Comparison of ENCODE assay signal across 23 mouse cellular contexts in genomic region chr3:151639431-151640111, GRCm38 (mm10).
DNase-seq lines count a peak whose midpoint lies in the region; ATAC-seq and TF ChIP-seq lines count a peak whose summit lies in the region.
"Had no signal": no experiment of that assay in that cellular context is flagged by ENCODE, and none has a peak within 500 bp of the region (broad histone marks: within the 10 kb centered on the region; RNA-seq: fewer than 3 reads in every experiment).

No protein-coding gene starts in this region.

- no peaks in the 10 kb centered on the region for H3K27me3 ChIP-seq in lung, embryonic 15.5 days
- H3K27me3 ChIP-seq in lung, postnatal 0 days (replicated peaks; ENCODE audit: insufficient read depth, low read length), result no peaks in the 10 kb centered on the region
- no peaks in the 10 kb centered on the region for H3K27me3 ChIP-seq in hindbrain, embryonic 13.5 days
- H3K27me3 ChIP-seq: embryonic facial prominence, embryonic 13.5 days; embryonic facial prominence, embryonic 15.5 days; forebrain, embryonic 12.5 days had no signal

- WGBS in lung, embryonic 15.5 days, result 66% methylated on average over 5 of the region's 5 CpGs
- WGBS in lung, adult 2 months, result 76% methylated on average over 5 of the region's 5 CpGs
- WGBS in lung, postnatal 0 days, result 70% methylated on average over 5 of the region's 5 CpGs
- 91% methylated on average over 5 of the region's 5 CpGs for WGBS in hindbrain, embryonic 13.5 days

- H3K27ac ChIP-seq in lung, embryonic 15.5 days, result no peak overlapping the region
- H3K27ac ChIP-seq in lung, postnatal 0 days (ENCODE audit: low read length), result no peak overlapping the region
- H3K27ac ChIP-seq in hindbrain, embryonic 13.5 days, result no peak overlapping the region
- H3K27ac ChIP-seq: embryonic facial prominence, embryonic 13.5 days; embryonic facial prominence, embryonic 15.5 days; forebrain, embryonic 10.5 days; forebrain, embryonic 12.5 days had no signal

- no peaks in the 10 kb centered on the region for H3K36me3 ChIP-seq in lung, embryonic 15.5 days
- H3K36me3 ChIP-seq in lung, postnatal 0 days (ENCODE audit: insufficient read depth, low read length), result no peaks in the 10 kb centered on the region
- H3K36me3 ChIP-seq in hindbrain, embryonic 13.5 days, result no peaks in the 10 kb centered on the region
- H3K36me3 ChIP-seq: embryonic facial prominence, embryonic 13.5 days; embryonic facial prominence, embryonic 15.5 days; forebrain, embryonic 10.5 days; forebrain, embryonic 12.5 days had no signal

- ATAC-seq in lung, embryonic 15.5 days (ENCODE audit: borderline replicate concordance, extremely low read depth, low FRiP score, low TSS enrichment), result peak; percentile 80
- ATAC-seq in lung, postnatal 0 days, result peak; percentile 67
- ATAC-seq in hindbrain, embryonic 13.5 days (ENCODE audit: low FRiP score), result no peak
- ATAC-seq: forebrain, embryonic 14.5 days; forebrain, embryonic 16.5 days had no signal

- TF ChIP-seq CTCF in lung, adult 2 months (IDR thresholded peaks at IDR 0.05; ENCODE audit: insufficient read depth, low read length), result no peak
- no peak for TF ChIP-seq CTCF in lung, postnatal 0 days (IDR thresholded peaks at IDR 0.05)

- H3K4me3 ChIP-seq in lung, embryonic 15.5 days, result no peak overlapping the region
- H3K4me3 ChIP-seq in lung, adult 2 months (replicated peaks; ENCODE audit: extremely low read depth, low read depth, low read length), result no peak overlapping the region
- H3K4me3 ChIP-seq in lung, postnatal 0 days (ENCODE audit: low read depth, low read length), result no peak overlapping the region
- H3K4me3 ChIP-seq in hindbrain, embryonic 13.5 days, result no peak overlapping the region
- H3K4me3 ChIP-seq: embryonic facial prominence, embryonic 13.5 days; embryonic facial prominence, embryonic 15.5 days; erythroblast, embryonic 14.5 days; forebrain, embryonic 10.5 days; forebrain, embryonic 12.5 days had no signal

- H3K4me2 ChIP-seq in lung, embryonic 15.5 days, result no peak overlapping the region
- no peak overlapping the region for H3K4me2 ChIP-seq in lung, postnatal 0 days (replicated peaks; ENCODE audit: low read depth, low read length)
- H3K4me2 ChIP-seq in hindbrain, embryonic 13.5 days, result no peak overlapping the region
- H3K4me2 ChIP-seq: embryonic facial prominence, embryonic 13.5 days; embryonic facial prominence, embryonic 15.5 days; forebrain, embryonic 12.5 days had no signal

- DNase-seq in lung, adult 2 months, result no peak
- DNase-seq in lung, postnatal 0 days (ENCODE audit: low spot score), result peak; percentile 37
- no peak for DNase-seq in lung, postnatal 4 days
- peak; percentile 1 for DNase-seq in lung, postnatal 25 days (ENCODE audit: low spot score)
- DNase-seq in cerebellum, adult 8-10 months, result no peak
- DNase-seq: adrenal gland, adult 2 months; adrenal gland, postnatal 10 days; adrenal gland, postnatal 25 days; cerebellum, adult 11 months; cerebellum, adult 18-20 months; cerebellum, adult 9-10 months; cerebellum, postnatal 10 days; cerebellum, postnatal 36 days; embryo, embryonic 11 days had no signal

- no peak for TF ChIP-seq EP300 in lung, postnatal 0 days (IDR thresholded peaks at IDR 0.05)

- H3K4me1 ChIP-seq in lung, embryonic 15.5 days, result no peaks in the 10 kb centered on the region
- no peaks in the 10 kb centered on the region for H3K4me1 ChIP-seq in lung, adult 2 months (ENCODE audit: control insufficient read depth, insufficient read depth, low read length)
- no peaks in the 10 kb centered on the region for H3K4me1 ChIP-seq in lung, postnatal 0 days (ENCODE audit: insufficient read depth, low read depth, low read length)
- no peaks in the 10 kb centered on the region for H3K4me1 ChIP-seq in hindbrain, embryonic 13.5 days (replicated peaks)
- H3K4me1 ChIP-seq: embryonic facial prominence, embryonic 15.5 days; forebrain, embryonic 10.5 days; forebrain, embryonic 12.5 days had no signal

- H3K9ac ChIP-seq in lung, embryonic 15.5 days, result no peak overlapping the region
- no peak overlapping the region for H3K9ac ChIP-seq in lung, postnatal 0 days (replicated peaks; ENCODE audit: low read depth)
- no peak overlapping the region for H3K9ac ChIP-seq in hindbrain, embryonic 13.5 days
- H3K9ac ChIP-seq: embryonic facial prominence, embryonic 13.5 days; embryonic facial prominence, embryonic 15.5 days; forebrain, embryonic 12.5 days had no signal

- TF ChIP-seq POLR2A in lung, adult 2 months (IDR thresholded peaks at IDR 0.05; ENCODE audit: borderline replicate concordance, extremely low read depth, low read depth, low read length), result no peak

- no peaks in the 10 kb centered on the region for H3K9me3 ChIP-seq in lung, embryonic 15.5 days
- no peaks in the 10 kb centered on the region for H3K9me3 ChIP-seq in lung, postnatal 0 days (ENCODE audit: low read length)
- no peaks in the 10 kb centered on the region for H3K9me3 ChIP-seq in hindbrain, embryonic 13.5 days
- H3K9me3 ChIP-seq: embryonic facial prominence, embryonic 13.5 days; embryonic facial prominence, embryonic 15.5 days; forebrain, embryonic 10.5 days; forebrain, embryonic 12.5 days had no signal

Comparison
In these comparisons a context has a peak if more than half of its experiments do, and no peak if none do; other contexts are left out.
1. DNase-seq: peak in lung, postnatal 0 days (single experiment) and lung, postnatal 25 days (single experiment); none in lung, adult 2 months (single experiment), lung, postnatal 4 days (0 of 2) and cerebellum, adult 8-10 months (single experiment).